Mouse (Mus musculus) midbrain, postnatal 0 days (tissue): Measurements from ENCODE around the gene Abhd15. TPM values are rescaled to one million over a fixed set of nuclear protein-coding genes. Genes with fewer than 3 reads are reported as not detected.

Experiments used
- ATAC-seq: fragments of 200-750 bp; cut with Nextera tagmentation; 2 replicates; pipeline ENCODE4 v1.8.0; 2017; ENCODE audit warnings: moderate number of reproducible peaks, mild to moderate bottlenecking, moderate TSS enrichment, moderate library complexity; ENCODE audit not compliant: low FRiP score
- DNase-seq: peaks from one replicate; pipeline ENCODE4 v3.0.0-alpha.2; 2015; ENCODE audit warnings: low spot score
- H3K27ac ChIP-seq: fragments of 300-500 bp; sonication (generic); 2 replicates; pipeline ENCODE4 v1.5.1; 2014; ENCODE audit warnings: low read depth, mild to moderate bottlenecking, low read length, mixed read lengths
- H3K27me3 ChIP-seq: fragments of 300-500 bp; sonication (generic); 2 replicates; pipeline ENCODE4 v1.6.1; 2014; ENCODE audit warnings: low read length, control low read depth, mixed read lengths; ENCODE audit not compliant: insufficient read depth
- H3K36me3 ChIP-seq: fragments of 300-500 bp; sonication (generic); 2 replicates; pipeline ENCODE4 v1.6.1; 2014; ENCODE audit warnings: low read length, control low read depth, mixed read lengths; ENCODE audit not compliant: insufficient read depth
- H3K4me1 ChIP-seq: fragments of 300-500 bp; sonication (generic); 2 replicates; pipeline ENCODE4 v1.6.1; 2014; ENCODE audit warnings: mild to moderate bottlenecking, control low read depth, antibody characterized with exemption, low read length, mixed read lengths; ENCODE audit not compliant: insufficient read depth
- H3K4me2 ChIP-seq: fragments of 300-500 bp; sonication (generic); 2 replicates; pipeline ENCODE4 v1.6.1; 2014; ENCODE audit warnings: low read depth, mild to moderate bottlenecking, low read length, mixed read lengths; ENCODE audit not compliant: poor library complexity, severe bottlenecking
- H3K4me3 ChIP-seq: fragments of 300-500 bp; sonication (generic); 2 replicates; pipeline ENCODE4 v1.5.1; 2014; ENCODE audit warnings: low read depth, mild to moderate bottlenecking, low read length, moderate library complexity
- H3K9ac ChIP-seq: fragments of 300-500 bp; sonication (generic); replicated peaks from 2 replicates; pipeline ENCODE4 v1.6.1; 2014; ENCODE audit warnings: mild to moderate bottlenecking, low read length, moderate library complexity, mixed read lengths; ENCODE audit not compliant: poor library complexity, severe bottlenecking
- H3K9me3 ChIP-seq: fragments of 300-500 bp; sonication (generic); 2 replicates; pipeline ENCODE4 v1.6.1; 2016; ENCODE audit warnings: low read length, control low read depth
- CTCF ChIP-seq: IDR thresholded peaks from 2 replicates; pipeline ENCODE4 v1.5.1; 2016; ENCODE audit warnings: antibody characterized with exemption, mild to moderate bottlenecking
- WGBS: fragments of 180-500 bp; shearing (Covaris S2); extraction: QIAGEN DNeasy Blood & Tissue Kit; methylation state at CpG from one replicate; pipeline ENCODE4 v1.1.7; 2014; 5-methylcytosine and 5-hydroxymethylcytosine counted together
- polyA plus RNA-seq: library from polyadenylated mRNA; unstranded; fragments of >200 nt; fragmentation: Nextera tagmentation; extraction: Ambion mirVana; gene quantifications from 2 replicates; pipeline ENCODE4 v1.2.1, GENCODE M21; 2015
- total RNA-seq: library from RNA; depleted of rRNA; stranded (reverse); fragments of >200 nt; gene quantifications from 2 replicates; pipeline ENCODE4 v1.2.3, GENCODE M21; 2014

Abhd15 gene
- total and polyA plus RNA-seq, 2 experiments from 2014 or later: 1.8 to 4.2 TPM

DNA sequence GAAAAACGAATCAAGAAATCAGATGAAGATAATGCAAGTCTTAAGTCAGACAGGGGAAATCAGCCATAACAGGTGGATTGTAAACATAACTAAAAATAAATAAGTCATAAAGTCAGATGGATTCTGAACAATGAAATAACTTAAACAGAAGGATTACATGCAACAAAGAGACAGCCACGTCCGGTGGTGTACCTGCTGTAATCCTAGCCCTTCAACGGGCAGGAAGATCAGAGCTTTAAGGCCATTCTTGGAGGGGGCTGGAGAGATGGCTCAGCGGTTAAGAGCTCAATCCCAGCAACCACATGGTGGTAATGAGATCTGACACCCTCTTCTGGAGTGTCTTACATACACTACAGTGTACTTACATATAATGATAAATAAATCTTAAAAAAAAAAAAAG is 3.6 kb upstream of the Abhd15 start:
- Histone ChIP-seq H3K36me3 (peaks cover 11% of the 10 kb centered on the region), H3K27me3 (peaks cover 13% of the 10 kb centered on the region; the same call in 1 of the 2 replicates), H3K4me1 (peaks cover 15% of the 10 kb centered on the region), H3K4me2 (no peak overlapping the region), H3K9me3 (no peaks in the 10 kb centered on the region), H3K9ac (no peak overlapping the region), H3K4me3 (no peak overlapping the region), H3K27ac (no peak overlapping the region)
- 73% methylated on average over 5 of the region's 5 CpGs for WGBS
- TF ChIP-seq CTCF: no peak
- no peak for DNase-seq
- no peak for ATAC-seq

DNA sequence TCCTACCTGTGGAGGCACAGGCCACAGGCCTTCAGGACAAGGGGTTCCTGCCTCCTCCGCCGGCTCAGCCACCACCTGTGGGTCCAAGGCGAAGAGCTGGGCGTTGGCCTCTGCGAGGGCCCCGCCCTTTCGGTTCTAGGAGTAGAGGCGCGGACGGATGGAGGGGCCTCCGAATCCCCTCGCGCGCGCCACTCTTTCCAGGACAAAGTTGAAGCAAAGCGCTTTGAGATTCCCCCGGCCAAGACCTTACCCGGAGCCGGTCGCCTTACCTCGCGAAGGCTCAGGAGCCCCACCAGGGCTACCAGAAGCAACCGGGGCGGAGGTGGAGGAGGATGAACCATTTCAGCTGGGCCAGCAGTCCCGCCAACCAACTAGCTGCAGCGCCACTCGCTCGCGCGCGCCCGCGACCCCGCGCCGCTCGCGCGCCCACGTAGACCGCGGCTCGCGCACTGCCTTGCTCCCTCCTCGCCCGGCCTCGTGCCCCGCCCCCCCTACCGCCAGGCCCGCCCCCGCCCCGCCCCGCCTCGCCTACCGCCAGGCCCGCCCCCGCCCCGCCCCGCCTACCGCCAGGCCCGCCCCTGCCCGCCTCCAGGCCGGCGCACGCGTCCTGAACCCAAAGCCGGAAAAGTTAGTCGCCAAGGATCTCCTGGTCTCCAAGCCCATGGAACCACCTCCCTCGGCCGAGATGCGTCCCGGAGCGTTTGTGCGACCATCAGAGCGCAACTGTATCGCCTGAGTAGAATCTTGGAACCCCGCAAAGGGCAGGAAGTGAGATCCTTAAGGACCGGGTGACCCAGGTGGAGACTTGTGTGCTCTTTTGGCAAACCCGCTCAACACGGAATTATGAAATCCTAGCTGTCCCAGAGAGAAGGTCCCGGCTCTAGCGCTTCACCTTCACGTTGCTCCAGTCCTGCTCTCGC is 1.8 kb upstream of the Abhd15 start:
- ATAC-seq (no peak), DNase-seq (peak; percentile 83)
- H3K27ac ChIP-seq: no peak overlapping the region
- no peaks in the 10 kb centered on the region for H3K36me3 ChIP-seq
- 0 out of 2 replicates have a peak, but pooled peaks have one; percentile 1 for TF ChIP-seq CTCF
- peak overlapping the region; percentile 97 for H3K4me2 ChIP-seq
- H3K9me3 ChIP-seq: no peaks in the 10 kb centered on the region
- under 1% methylated on average over 76 of the region's 84 CpGs for WGBS
- peaks cover 13% of the 10 kb centered on the region; the same call in 1 of the 2 replicates for H3K27me3 ChIP-seq
- H3K4me3 ChIP-seq: peak overlapping the region; percentile 57
- peaks cover 15% of the 10 kb centered on the region for H3K4me1 ChIP-seq
- peak overlapping the region; percentile 51 for H3K9ac ChIP-seq

DNA sequence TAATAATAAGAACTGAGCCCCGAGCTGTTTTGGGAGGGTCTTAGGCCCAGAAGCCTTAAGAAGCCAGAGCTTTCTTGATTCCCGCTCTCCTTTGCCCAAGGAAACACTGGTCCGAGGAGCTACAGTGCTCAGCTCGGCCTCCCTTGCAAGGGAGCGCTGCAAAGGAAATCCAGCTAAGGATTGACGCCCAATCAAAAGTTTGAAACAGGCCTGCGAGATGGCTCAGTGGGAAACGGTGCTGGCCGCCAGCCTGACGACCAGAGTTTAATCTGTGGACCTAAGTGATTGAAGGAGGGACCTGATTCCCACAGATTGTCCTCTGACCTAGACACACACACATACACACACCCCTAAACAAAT is 1.1 kb upstream of the Abhd15 start:
- Histone ChIP-seq H3K36me3 (no peaks in the 10 kb centered on the region), H3K9ac (no peak overlapping the region)
- 13% methylated on average over 10 of the region's 10 CpGs for WGBS

DNA sequence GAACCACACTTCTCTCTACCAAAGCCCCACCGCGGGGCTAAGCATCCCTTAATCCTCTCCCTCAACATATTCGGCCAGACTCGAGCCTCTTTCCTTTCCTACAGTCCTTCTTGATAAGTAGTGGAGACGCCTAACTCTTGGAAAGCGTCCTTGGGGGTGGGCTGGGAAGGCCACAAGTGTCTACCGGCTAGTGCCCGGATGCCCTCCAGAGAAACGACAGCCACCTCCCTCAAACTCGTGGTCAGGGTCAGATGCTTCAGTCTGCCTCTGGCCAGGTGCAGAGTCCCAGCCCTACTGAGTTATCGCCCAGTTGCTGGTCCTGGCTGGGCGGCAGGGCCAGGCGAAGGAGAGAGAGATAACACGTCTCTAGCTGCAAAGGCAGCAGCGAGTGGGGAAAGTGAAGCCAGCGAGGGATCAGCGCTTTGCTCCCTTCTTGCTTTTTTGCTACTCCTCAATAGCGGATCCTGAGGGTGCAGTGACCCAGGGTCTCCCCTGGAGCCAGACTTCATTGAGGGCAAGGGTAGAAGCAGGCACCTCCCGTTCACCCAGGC is 565 bp upstream of the Abhd15 start:
- TF ChIP-seq CTCF: no peak
- H3K27me3 ChIP-seq: peaks cover 13% of the 10 kb centered on the region; the same call in 1 of the 2 replicates
- H3K9ac ChIP-seq: no peak overlapping the region
- peak overlapping the region; percentile 46 for H3K4me3 ChIP-seq
- 9% methylated on average over 19 of the region's 19 CpGs for WGBS
- DNase-seq (no peak), ATAC-seq (no peak)
- H3K27ac ChIP-seq: no peak overlapping the region
- peak overlapping the region; percentile 86 for H3K4me2 ChIP-seq
- no peaks in the 10 kb centered on the region for H3K9me3 ChIP-seq
- no peaks in the 10 kb centered on the region for H3K36me3 ChIP-seq
- H3K4me1 ChIP-seq: peaks cover 12% of the 10 kb centered on the region

More for the DNA sequence above, 1.1 kb upstream of the Abhd15 start:
- no peak for ATAC-seq
- H3K27me3 ChIP-seq: peaks cover 13% of the 10 kb centered on the region; the same call in 1 of the 2 replicates
- H3K27ac ChIP-seq: no peak overlapping the region
- no peak for DNase-seq
- TF ChIP-seq CTCF: no peak
- peak overlapping the region; percentile 97 for H3K4me2 ChIP-seq
- peak overlapping the region; percentile 57 for H3K4me3 ChIP-seq
- peaks cover 12% of the 10 kb centered on the region for H3K4me1 ChIP-seq
- H3K9me3 ChIP-seq: no peaks in the 10 kb centered on the region

DNA sequence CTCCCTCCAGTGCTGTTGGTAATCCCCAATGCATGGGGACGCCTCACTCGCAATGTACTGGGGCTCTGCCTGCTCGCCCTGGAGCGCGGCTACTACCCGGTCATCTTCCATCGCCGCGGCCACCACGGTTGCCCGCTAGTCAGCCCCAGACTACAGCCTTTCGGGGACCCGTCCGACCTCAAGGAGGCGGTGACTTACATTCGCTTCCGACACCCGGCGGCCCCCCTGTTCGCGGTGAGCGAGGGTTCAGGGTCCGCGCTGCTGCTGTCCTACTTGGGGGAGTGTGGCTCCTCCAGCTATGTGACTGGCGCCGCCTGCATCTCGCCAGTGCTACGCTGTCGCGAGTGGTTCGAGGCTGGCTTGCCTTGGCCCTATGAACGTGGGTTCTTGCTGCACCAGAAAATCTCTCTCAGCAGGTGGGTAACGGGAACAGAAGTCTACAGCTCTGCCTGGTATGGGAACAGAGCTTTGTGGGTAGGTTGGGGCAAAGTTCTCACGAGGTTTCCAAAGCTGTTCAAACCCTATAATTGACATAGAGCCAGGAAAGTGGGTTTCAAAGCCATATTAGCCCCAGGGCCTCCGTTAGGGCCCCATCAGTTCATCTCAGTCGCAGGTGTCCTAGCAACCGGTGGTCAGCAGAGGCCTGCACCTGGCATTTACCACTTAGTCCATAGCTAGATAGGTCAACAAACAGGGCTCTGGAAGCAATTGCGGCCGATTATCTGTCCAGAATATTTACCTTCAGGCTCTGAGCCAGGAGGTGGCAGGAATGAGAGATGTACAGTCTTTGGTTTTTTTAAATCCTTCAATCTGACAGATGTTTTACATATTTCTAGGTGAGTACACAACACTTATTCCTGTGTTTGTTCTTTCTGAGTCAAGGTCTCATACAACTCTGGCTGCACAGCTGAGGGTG is 974 bp downstream of the Abhd15 start, which contains the start of gene Trp53i13:
Gene Trp53i13 (minus strand): TSS at position 344 of the 916 bp plus-strand sequence.
- no peaks in the 10 kb centered on the region for H3K9me3 ChIP-seq
- H3K9ac ChIP-seq: peak within 1 kb of the TSS; percentile 42
- H3K4me1 ChIP-seq: peaks cover 12% of the 10 kb centered on the region
- peak within 1 kb of the TSS; percentile 46 for H3K4me3 ChIP-seq
- H3K4me2 ChIP-seq: peak within 1 kb of the TSS; percentile 86
- WGBS: 9% methylated on average over 39 of the region's 39 CpGs
- no peak within 1 kb of the TSS for H3K27ac ChIP-seq
- H3K36me3 ChIP-seq: no peaks in the 10 kb centered on the region
- H3K27me3 ChIP-seq: peaks cover 13% of the 10 kb centered on the region; the same call in 1 of the 2 replicates
- no peak for DNase-seq
- TF ChIP-seq CTCF: peak; percentile 17; the same call in 1 of the 2 replicates
- no peak for ATAC-seq
